Mouse (Mus musculus): ENCODE results near the gene Sp3.

DNA sequence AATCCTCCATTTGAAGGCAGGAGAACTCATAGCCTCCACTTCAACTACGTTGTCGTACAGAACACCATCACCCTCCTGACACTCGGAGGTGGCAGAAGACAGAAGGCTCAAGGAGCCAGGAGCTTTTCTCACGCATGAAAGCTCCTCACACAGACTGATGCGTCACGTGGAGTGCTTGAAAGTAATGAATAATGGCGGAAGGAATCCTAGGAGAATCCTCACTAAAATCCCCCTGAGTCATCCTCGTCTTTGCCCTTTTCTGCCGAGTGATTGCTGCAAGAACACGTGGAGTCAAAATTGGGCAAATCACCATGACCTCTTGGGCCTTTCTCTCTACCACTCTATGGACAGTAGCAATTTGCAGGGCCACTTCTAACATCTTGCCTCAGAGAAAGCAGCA, 55.3 kb downstream of the Sp3 start:
- TF ChIP-seq ZNF384 (IDR thresholded peaks at IDR 0.05; ENCODE audit: low read depth, low read length) (no peak), ZC3H11A (IDR thresholded peaks at IDR 0.05; ENCODE audit: borderline replicate concordance, low read depth, low read length) (no peak), CHD2 (IDR thresholded peaks at IDR 0.05; ENCODE audit: low read depth, low read length) (no peak), MAFK (IDR thresholded peaks at IDR 0.05; ENCODE audit: insufficient read depth, low read depth, low read length) (no peak)
